Mouse (Mus musculus): Measurements from ENCODE around the gene Cntnap2.

GRCm38 (mm10) chr6:46696187-46696586 lies 1637.0 kb downstream of the Cntnap2 start:
- TF ChIP-seq CTCF (conservative IDR thresholded peaks at IDR 0.05; ENCODE audit: low read length) (no peak), POU5F1 (IDR thresholded peaks at IDR 0.05; ENCODE audit: borderline replicate concordance, low read length) (no peak), NANOG (IDR thresholded peaks at IDR 0.05; ENCODE audit: borderline replicate concordance, low read length) (no peak)
